Mouse (Mus musculus): ENCODE data around the gene Jam2. TPM values are rescaled to one million over a fixed set of nuclear protein-coding genes. Genes with fewer than 3 reads are reported as not detected.

The Jam2 gene
- polyA plus RNA-seq, 1 experiment from 2014 or later = 52.6 TPM

GRCm38 (mm10) chr16:84795337-84795736 lies 21.4 kb downstream of the Jam2 start:
- Histone ChIP-seq H3K4me1 (replicated peaks) (no peaks in the 10 kb centered on the region), H3K27ac (no peak overlapping the region), H3K36me3 (peaks cover 29% of the 10 kb centered on the region), H3K27me3 (ENCODE audit: insufficient read depth, poor library complexity, severe bottlenecking) (no peaks in the 10 kb centered on the region), H3K4me3 (no peak overlapping the region), H3K9me3 (0 out of 2 replicates have a peak, but pooled peaks cover 3% of the 10 kb centered on the region)
- DNase-seq (ENCODE audit: low spot score) = no peak
- 71% methylated on average over 3 of the region's 3 CpGs for WGBS

DNA sequence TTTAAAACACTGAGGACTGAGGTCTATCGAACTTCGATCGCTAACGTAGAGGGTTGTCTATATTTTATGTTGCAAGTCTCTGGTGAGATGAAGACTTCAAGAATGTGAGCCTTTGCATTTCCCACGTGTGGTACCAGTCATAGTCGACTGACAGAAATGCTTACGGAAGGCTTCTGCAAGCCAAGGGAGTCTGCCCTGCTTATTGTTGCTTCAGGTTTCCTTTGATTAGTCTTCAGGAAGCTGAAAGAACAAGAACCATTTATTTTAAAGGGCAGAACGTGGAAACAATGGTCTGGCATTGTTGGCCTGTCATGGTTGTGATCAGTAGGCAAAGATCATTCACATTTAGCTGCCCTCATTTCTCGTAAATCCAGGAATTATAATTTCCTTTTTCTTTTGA lies 22.8 kb downstream of the Jam2 start:
- WGBS = 68% methylated on average over 9 of the region's 9 CpGs
- H3K9me3 ChIP-seq = no peaks in the 10 kb centered on the region
- H3K27me3 ChIP-seq (ENCODE audit: insufficient read depth, poor library complexity, severe bottlenecking) = no peaks in the 10 kb centered on the region
- H3K27ac ChIP-seq = no peak overlapping the region
- no peak overlapping the region for H3K4me3 ChIP-seq
- peaks cover 22% of the 10 kb centered on the region for H3K36me3 ChIP-seq
- no peaks in the 10 kb centered on the region for H3K4me1 ChIP-seq (replicated peaks)
- no peak for DNase-seq (ENCODE audit: low spot score)

GRCm38 (mm10) chr16:84800038-84800437 lies 26.1 kb downstream of the Jam2 start:
- Histone ChIP-seq H3K27me3 (ENCODE audit: insufficient read depth, poor library complexity, severe bottlenecking) (no peaks in the 10 kb centered on the region), H3K4me1 (replicated peaks) (no peaks in the 10 kb centered on the region), H3K36me3 (peaks cover 26% of the 10 kb centered on the region), H3K4me3 (no peak overlapping the region), H3K9me3 (no peaks in the 10 kb centered on the region), H3K27ac (no peak overlapping the region)
- no peak for DNase-seq (ENCODE audit: low spot score)
- 80% methylated on average over 2 of the region's 2 CpGs for WGBS

GRCm38 (mm10) chr16:84802217-84802616 lies 28.3 kb downstream of the Jam2 start:
- DNase-seq (ENCODE audit: low spot score) = no peak
- 85% methylated on average over 6 of the region's 6 CpGs for WGBS
- no peaks in the 10 kb centered on the region for H3K27me3 ChIP-seq (ENCODE audit: insufficient read depth, poor library complexity, severe bottlenecking)
- no peaks in the 10 kb centered on the region for H3K4me1 ChIP-seq (replicated peaks)
- peaks cover 37% of the 10 kb centered on the region for H3K36me3 ChIP-seq
- H3K27ac ChIP-seq = no peak overlapping the region
- no peaks in the 10 kb centered on the region for H3K9me3 ChIP-seq
- H3K4me3 ChIP-seq = no peak overlapping the region

- H3K4me1 ChIP-seq (replicated peaks) = no peaks in the 10 kb centered on the region
- no peak for DNase-seq (ENCODE audit: low spot score)
- 91% methylated on average over 5 of the region's 5 CpGs for WGBS
Measured at GRCm38 (mm10) chr16:84804866-84805265, 30.9 kb downstream of the Jam2 start.

DNA sequence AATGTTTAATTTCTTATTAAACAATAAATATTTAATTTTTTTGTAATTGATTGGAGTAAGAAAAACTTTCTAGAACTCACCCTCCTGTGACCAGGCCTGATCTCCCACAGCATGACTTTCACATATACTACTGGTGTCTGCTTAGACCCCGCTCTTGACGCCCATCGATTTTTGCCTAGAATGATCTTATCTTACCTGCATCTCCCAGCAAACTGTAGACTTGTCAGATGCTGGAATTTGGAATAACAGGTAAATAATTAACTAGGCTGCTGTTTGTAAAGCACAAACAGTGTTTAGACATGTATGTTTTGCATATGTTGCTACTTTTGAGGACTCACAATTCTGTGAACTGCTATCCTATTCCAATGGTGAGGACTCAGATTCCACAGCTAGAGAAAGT lies 32.3 kb downstream of the Jam2 start:
- Histone ChIP-seq H3K27ac (no peak overlapping the region), H3K9me3 (no peaks in the 10 kb centered on the region)

More at GRCm38 (mm10) chr16:84804866-84805265, 30.9 kb downstream of the Jam2 start:
- H3K4me3 ChIP-seq = no peak overlapping the region
- H3K27me3 ChIP-seq (ENCODE audit: insufficient read depth, poor library complexity, severe bottlenecking) = no peaks in the 10 kb centered on the region
- peaks cover 49% of the 10 kb centered on the region for H3K36me3 ChIP-seq
- H3K9me3 ChIP-seq = no peaks in the 10 kb centered on the region
- no peak overlapping the region for H3K27ac ChIP-seq

DNA sequence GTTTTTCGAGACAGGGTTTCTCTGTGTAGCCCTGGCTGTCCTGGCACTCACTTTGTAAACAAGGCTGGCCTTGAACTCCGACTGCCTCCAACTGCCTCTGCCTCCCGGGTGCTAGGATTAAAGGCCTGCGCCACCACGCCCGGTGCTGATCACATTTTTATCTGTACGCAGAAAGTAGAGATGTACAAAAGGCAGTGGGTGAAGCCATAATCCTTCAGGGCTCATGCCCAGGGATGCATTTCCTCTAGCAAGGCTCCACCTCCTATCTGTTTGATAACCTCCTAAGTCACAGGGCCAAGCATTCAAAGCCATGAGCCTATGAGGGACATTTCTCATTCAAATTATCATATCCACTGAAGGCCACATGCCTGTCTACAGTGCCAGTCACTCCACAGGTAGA lies 34.0 kb downstream of the Jam2 start:
- no peak overlapping the region for H3K27ac ChIP-seq
- H3K27me3 ChIP-seq (ENCODE audit: insufficient read depth, poor library complexity, severe bottlenecking) = no peaks in the 10 kb centered on the region
- no peak overlapping the region for H3K4me3 ChIP-seq
- WGBS = 94% methylated on average over 7 of the region's 7 CpGs
- H3K9me3 ChIP-seq = no peaks in the 10 kb centered on the region
- no peaks in the 10 kb centered on the region for H3K4me1 ChIP-seq (replicated peaks)
- H3K36me3 ChIP-seq = peaks cover 71% of the 10 kb centered on the region
- DNase-seq (ENCODE audit: low spot score) = no peak

More for the DNA sequence above, 32.3 kb downstream of the Jam2 start:
- whole genome bisulfite sequencing = 94% methylated on average over 3 of the region's 3 CpGs
- no peak for DNase-seq (ENCODE audit: low spot score)
- Histone ChIP-seq H3K4me1 (replicated peaks) (no peaks in the 10 kb centered on the region), H3K27me3 (ENCODE audit: insufficient read depth, poor library complexity, severe bottlenecking) (no peaks in the 10 kb centered on the region), H3K4me3 (no peak overlapping the region), H3K36me3 (peaks cover 61% of the 10 kb centered on the region)

- Histone ChIP-seq H3K4me1 (replicated peaks) (no peaks in the 10 kb centered on the region), H3K9me3 (no peaks in the 10 kb centered on the region), H3K27ac (no peak overlapping the region), H3K36me3 (peaks cover 80% of the 10 kb centered on the region), H3K27me3 (ENCODE audit: insufficient read depth, poor library complexity, severe bottlenecking) (no peaks in the 10 kb centered on the region), H3K4me3 (no peak overlapping the region)
- no peak for DNase-seq (ENCODE audit: low spot score)
- 98% methylated on average over 1 of the region's 1 CpGs for WGBS
Measured at GRCm38 (mm10) chr16:84810254-84810653, 36.3 kb downstream of the Jam2 start.

- 89% methylated on average over 8 of the region's 8 CpGs for WGBS
- Histone ChIP-seq H3K27me3 (ENCODE audit: insufficient read depth, poor library complexity, severe bottlenecking) (no peaks in the 10 kb centered on the region), H3K36me3 (peaks cover 69% of the 10 kb centered on the region), H3K4me1 (replicated peaks) (no peaks in the 10 kb centered on the region), H3K27ac (no peak overlapping the region), H3K9me3 (no peaks in the 10 kb centered on the region), H3K4me3 (no peak overlapping the region)
- no peak for DNase-seq (ENCODE audit: low spot score)
Measured at GRCm38 (mm10) chr16:84813852-84814251, 39.9 kb downstream of the Jam2 start.

- no peak for DNase-seq (ENCODE audit: low spot score)
- Histone ChIP-seq H3K27me3 (ENCODE audit: insufficient read depth, poor library complexity, severe bottlenecking) (no peaks in the 10 kb centered on the region), H3K27ac (no peak overlapping the region), H3K4me1 (replicated peaks) (no peaks in the 10 kb centered on the region), H3K4me3 (no peak overlapping the region), H3K9me3 (no peaks in the 10 kb centered on the region), H3K36me3 (peaks cover 71% of the 10 kb centered on the region)
- WGBS = 85% methylated on average over 8 of the region's 8 CpGs
Measured at GRCm38 (mm10) chr16:84814511-84814910, 40.6 kb downstream of the Jam2 start.

GRCm38 (mm10) chr16:84817423-84817822 lies 43.5 kb downstream of the Jam2 start:
- H3K27ac ChIP-seq = no peak overlapping the region
- no peaks in the 10 kb centered on the region for H3K27me3 ChIP-seq (ENCODE audit: insufficient read depth, poor library complexity, severe bottlenecking)
- DNase-seq (ENCODE audit: low spot score) = no peak
- H3K36me3 ChIP-seq = peaks cover 71% of the 10 kb centered on the region
- H3K9me3 ChIP-seq = no peaks in the 10 kb centered on the region
- H3K4me1 ChIP-seq (replicated peaks) = no peaks in the 10 kb centered on the region
- 38% methylated on average over 7 of the region's 7 CpGs for WGBS
- H3K4me3 ChIP-seq = no peak overlapping the region

DNA sequence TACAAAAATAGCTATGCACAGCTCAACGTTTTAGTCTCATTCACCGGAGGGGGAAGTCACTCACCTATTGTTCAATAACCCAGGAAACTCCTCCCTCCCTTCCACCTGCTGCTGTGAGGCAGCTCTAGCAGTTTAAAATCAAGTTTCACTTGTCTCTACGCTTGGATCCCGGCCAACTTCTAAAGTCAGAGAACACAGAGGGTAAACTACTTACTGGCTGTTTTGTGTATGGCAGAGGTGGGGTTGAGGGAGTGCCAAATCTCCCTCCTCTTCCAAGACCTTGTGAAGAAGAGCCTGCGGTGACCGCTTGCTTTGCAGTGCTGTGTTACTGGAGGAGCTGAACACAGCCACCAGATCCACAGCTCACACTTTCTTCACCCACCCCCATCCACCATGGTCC lies 51.1 kb downstream of the Jam2 start:
- DNase-seq (ENCODE audit: low spot score) = no peak
- 84% methylated on average over 6 of the region's 6 CpGs for WGBS
- H3K27me3 ChIP-seq (ENCODE audit: insufficient read depth, poor library complexity, severe bottlenecking) = no peaks in the 10 kb centered on the region
- H3K27ac ChIP-seq = no peak overlapping the region
- H3K4me3 ChIP-seq = no peak overlapping the region
- no peaks in the 10 kb centered on the region for H3K9me3 ChIP-seq
- peaks cover 100% of the 10 kb centered on the region for H3K36me3 ChIP-seq
- no peaks in the 10 kb centered on the region for H3K4me1 ChIP-seq (replicated peaks)

- Histone ChIP-seq H3K27ac (no peak overlapping the region), H3K4me3 (no peak overlapping the region), H3K27me3 (ENCODE audit: insufficient read depth, poor library complexity, severe bottlenecking) (no peaks in the 10 kb centered on the region), H3K36me3 (peaks cover 62% of the 10 kb centered on the region), H3K9me3 (no peaks in the 10 kb centered on the region), H3K4me1 (replicated peaks) (peaks cover 16% of the 10 kb centered on the region)
- no peak for DNase-seq (ENCODE audit: low spot score)
- 93% methylated on average over 5 of the region's 5 CpGs for WGBS
Measured at GRCm38 (mm10) chr16:84831696-84832095, 57.8 kb downstream of the Jam2 start.

- DNase-seq (ENCODE audit: low spot score) = no peak
- 94% methylated on average over 5 of the region's 5 CpGs for WGBS
- Histone ChIP-seq H3K27me3 (ENCODE audit: insufficient read depth, poor library complexity, severe bottlenecking) (no peaks in the 10 kb centered on the region), H3K4me3 (no peak overlapping the region; the same call in 1 of the 2 replicates), H3K36me3 (peaks cover 60% of the 10 kb centered on the region), H3K4me1 (replicated peaks) (peaks cover 24% of the 10 kb centered on the region), H3K27ac (no peak overlapping the region), H3K9me3 (no peaks in the 10 kb centered on the region)
Measured at GRCm38 (mm10) chr16:84832736-84833135, 58.8 kb downstream of the Jam2 start.
